Mouse (Mus musculus): ENCODE data around the gene D17Wsu92e. TPM values are rescaled to one million over a fixed set of nuclear protein-coding genes. Genes with fewer than 3 reads are reported as not detected.

Gene D17Wsu92e
- polyA plus RNA-seq, 1 experiment from 2014 or later: 12.1 TPM

GRCm38 (mm10) chr17:27830411-27830810 lies 10.0 kb upstream of the D17Wsu92e start:
- Histone ChIP-seq H3K36me3 (no peaks in the 10 kb centered on the region), H3K4me1 (peaks cover 23% of the 10 kb centered on the region), H3K4me3 (no peak overlapping the region), H3K27me3 (ENCODE audit: low read depth, poor library complexity, severe bottlenecking) (no peaks in the 10 kb centered on the region; the same call in 1 of the 2 replicates), H3K27ac (replicated peaks) (no peak overlapping the region), H3K9me3 (replicated peaks) (no peaks in the 10 kb centered on the region)
- WGBS: 52% methylated on average over 7 of the region's 7 CpGs
- DNase-seq (ENCODE audit: low spot score): no peak

GRCm38 (mm10) chr17:27827511-27827910 lies 7.1 kb upstream of the D17Wsu92e start:
- WGBS: 23% methylated on average over 6 of the region's 6 CpGs
- Histone ChIP-seq H3K4me3 (peak overlapping the region; percentile 52), H3K27me3 (ENCODE audit: low read depth, poor library complexity, severe bottlenecking) (no peaks in the 10 kb centered on the region; the same call in 1 of the 2 replicates), H3K27ac (replicated peaks) (peak overlapping the region; percentile 85), H3K36me3 (no peaks in the 10 kb centered on the region), H3K4me1 (peaks cover 24% of the 10 kb centered on the region), H3K9me3 (replicated peaks) (no peaks in the 10 kb centered on the region)
- DNase-seq (ENCODE audit: low spot score): peak; percentile 13

GRCm38 (mm10) chr17:27826908-27827383 lies 6.5 kb upstream of the D17Wsu92e start:
- Histone ChIP-seq H3K4me3 (peak overlapping the region; percentile 52), H3K27me3 (ENCODE audit: low read depth, poor library complexity, severe bottlenecking) (no peaks in the 10 kb centered on the region; the same call in 1 of the 2 replicates), H3K36me3 (no peaks in the 10 kb centered on the region), H3K27ac (replicated peaks) (peak overlapping the region; percentile 85), H3K4me1 (peaks cover 24% of the 10 kb centered on the region), H3K9me3 (replicated peaks) (no peaks in the 10 kb centered on the region)
- peak; percentile 56 for DNase-seq (ENCODE audit: low spot score)
- WGBS: 0% methylated on average over 8 of the region's 9 CpGs

GRCm38 (mm10) chr17:27825984-27826905 lies 5.8 kb upstream of the D17Wsu92e start:
- WGBS: 5% methylated on average over 22 of the region's 22 CpGs
- Histone ChIP-seq H3K4me3 (peak overlapping the region; percentile 52), H3K27ac (replicated peaks) (peak overlapping the region; percentile 85), H3K4me1 (peaks cover 29% of the 10 kb centered on the region), H3K27me3 (ENCODE audit: low read depth, poor library complexity, severe bottlenecking) (no peaks in the 10 kb centered on the region; the same call in 1 of the 2 replicates), H3K9me3 (replicated peaks) (no peaks in the 10 kb centered on the region), H3K36me3 (no peaks in the 10 kb centered on the region)
- DNase-seq (ENCODE audit: low spot score): peak; percentile 65

- Histone ChIP-seq H3K27me3 (ENCODE audit: low read depth, poor library complexity, severe bottlenecking) (no peaks in the 10 kb centered on the region; the same call in 1 of the 2 replicates), H3K36me3 (no peaks in the 10 kb centered on the region), H3K9me3 (replicated peaks) (no peaks in the 10 kb centered on the region), H3K4me3 (0 out of 2 replicates have a peak overlapping the region, but pooled peaks have one; percentile 52), H3K27ac (replicated peaks) (no peak overlapping the region), H3K4me1 (peaks cover 33% of the 10 kb centered on the region)
- DNase-seq (ENCODE audit: low spot score): no peak
- WGBS: 32% methylated on average over 3 of the region's 3 CpGs
Observed at GRCm38 (mm10) chr17:27825539-27825938, 5.1 kb upstream of the D17Wsu92e start.

- 65% methylated on average over 1 of the region's 1 CpGs for WGBS
- H3K27ac ChIP-seq (replicated peaks): no peak overlapping the region
Observed at GRCm38 (mm10) chr17:27824941-27825340, 4.5 kb upstream of the D17Wsu92e start.

GRCm38 (mm10) chr17:27823142-27823905 lies 2.9 kb upstream of the D17Wsu92e start:
- DNase-seq (ENCODE audit: low spot score): no peak
- Histone ChIP-seq H3K27ac (replicated peaks) (no peak overlapping the region), H3K27me3 (ENCODE audit: low read depth, poor library complexity, severe bottlenecking) (no peaks in the 10 kb centered on the region), H3K36me3 (no peaks in the 10 kb centered on the region), H3K4me1 (peaks cover 50% of the 10 kb centered on the region), H3K9me3 (replicated peaks) (no peaks in the 10 kb centered on the region), H3K4me3 (no peak overlapping the region)
- 81% methylated on average over 9 of the region's 9 CpGs for WGBS

More at GRCm38 (mm10) chr17:27824941-27825340, 4.5 kb upstream of the D17Wsu92e start:
- Histone ChIP-seq H3K9me3 (replicated peaks) (no peaks in the 10 kb centered on the region), H3K4me1 (peaks cover 33% of the 10 kb centered on the region), H3K27me3 (ENCODE audit: low read depth, poor library complexity, severe bottlenecking) (no peaks in the 10 kb centered on the region; the same call in 1 of the 2 replicates), H3K36me3 (no peaks in the 10 kb centered on the region), H3K4me3 (no peak overlapping the region)
- DNase-seq (ENCODE audit: low spot score): no peak

- Histone ChIP-seq H3K27me3 (ENCODE audit: low read depth, poor library complexity, severe bottlenecking) (no peaks in the 10 kb centered on the region), H3K9me3 (replicated peaks) (no peaks in the 10 kb centered on the region), H3K27ac (replicated peaks) (peak overlapping the region; percentile 91), H3K4me1 (peaks cover 45% of the 10 kb centered on the region), H3K36me3 (no peaks in the 10 kb centered on the region), H3K4me3 (peak overlapping the region; percentile 100)
- 74% methylated on average over 9 of the region's 9 CpGs for WGBS
- no peak for DNase-seq (ENCODE audit: low spot score)
Observed at GRCm38 (mm10) chr17:27821407-27822338, 1.2 kb upstream of the D17Wsu92e start.

- peak; percentile 64 for DNase-seq (ENCODE audit: low spot score)
- WGBS: under 1% methylated on average over 55 of the region's 62 CpGs
- H3K36me3 ChIP-seq: no peaks in the 10 kb centered on the region
- H3K27ac ChIP-seq (replicated peaks): peak overlapping the region; percentile 91
- H3K27me3 ChIP-seq (ENCODE audit: low read depth, poor library complexity, severe bottlenecking): no peaks in the 10 kb centered on the region
- peak overlapping the region; percentile 100 for H3K4me3 ChIP-seq
- peaks cover 32% of the 10 kb centered on the region for H3K4me1 ChIP-seq
- no peaks in the 10 kb centered on the region for H3K9me3 ChIP-seq (replicated peaks)
Observed at GRCm38 (mm10) chr17:27819971-27820567, 379 bp downstream of the D17Wsu92e start.

- peak; percentile 36 for DNase-seq (ENCODE audit: low spot score)
- Histone ChIP-seq H3K9me3 (replicated peaks) (no peaks in the 10 kb centered on the region), H3K27ac (replicated peaks) (peak overlapping the region; percentile 91)
Observed at GRCm38 (mm10) chr17:27819521-27819970, 902 bp downstream of the D17Wsu92e start.

GRCm38 (mm10) chr17:27819011-27819410 lies 1.4 kb downstream of the D17Wsu92e start:
- Histone ChIP-seq H3K4me3 (peak overlapping the region; percentile 100), H3K27me3 (ENCODE audit: low read depth, poor library complexity, severe bottlenecking) (no peaks in the 10 kb centered on the region), H3K4me1 (peaks cover 32% of the 10 kb centered on the region), H3K9me3 (replicated peaks) (no peaks in the 10 kb centered on the region), H3K27ac (replicated peaks) (peak overlapping the region; percentile 91; the same call in 1 of the 2 replicates), H3K36me3 (no peaks in the 10 kb centered on the region)
- 38% methylated on average over 7 of the region's 7 CpGs for WGBS
- no peak for DNase-seq (ENCODE audit: low spot score)

More at GRCm38 (mm10) chr17:27819521-27819970, 902 bp downstream of the D17Wsu92e start:
- no peaks in the 10 kb centered on the region for H3K36me3 ChIP-seq
- peaks cover 32% of the 10 kb centered on the region for H3K4me1 ChIP-seq
- WGBS: 1% methylated on average over 20 of the region's 20 CpGs
- peak overlapping the region; percentile 100 for H3K4me3 ChIP-seq
- H3K27me3 ChIP-seq (ENCODE audit: low read depth, poor library complexity, severe bottlenecking): no peaks in the 10 kb centered on the region
